Mouse (Mus musculus) 3T3-L1 (cell line): ENCODE measurements around the gene Slc35e1.

Experiments used
- DNase-seq: peaks from one replicate; pipeline ENCODE4 v3.0.0-alpha.2; 2015; ENCODE audit warnings: low read depth, low spot score

The Slc35e1 gene

DNA sequence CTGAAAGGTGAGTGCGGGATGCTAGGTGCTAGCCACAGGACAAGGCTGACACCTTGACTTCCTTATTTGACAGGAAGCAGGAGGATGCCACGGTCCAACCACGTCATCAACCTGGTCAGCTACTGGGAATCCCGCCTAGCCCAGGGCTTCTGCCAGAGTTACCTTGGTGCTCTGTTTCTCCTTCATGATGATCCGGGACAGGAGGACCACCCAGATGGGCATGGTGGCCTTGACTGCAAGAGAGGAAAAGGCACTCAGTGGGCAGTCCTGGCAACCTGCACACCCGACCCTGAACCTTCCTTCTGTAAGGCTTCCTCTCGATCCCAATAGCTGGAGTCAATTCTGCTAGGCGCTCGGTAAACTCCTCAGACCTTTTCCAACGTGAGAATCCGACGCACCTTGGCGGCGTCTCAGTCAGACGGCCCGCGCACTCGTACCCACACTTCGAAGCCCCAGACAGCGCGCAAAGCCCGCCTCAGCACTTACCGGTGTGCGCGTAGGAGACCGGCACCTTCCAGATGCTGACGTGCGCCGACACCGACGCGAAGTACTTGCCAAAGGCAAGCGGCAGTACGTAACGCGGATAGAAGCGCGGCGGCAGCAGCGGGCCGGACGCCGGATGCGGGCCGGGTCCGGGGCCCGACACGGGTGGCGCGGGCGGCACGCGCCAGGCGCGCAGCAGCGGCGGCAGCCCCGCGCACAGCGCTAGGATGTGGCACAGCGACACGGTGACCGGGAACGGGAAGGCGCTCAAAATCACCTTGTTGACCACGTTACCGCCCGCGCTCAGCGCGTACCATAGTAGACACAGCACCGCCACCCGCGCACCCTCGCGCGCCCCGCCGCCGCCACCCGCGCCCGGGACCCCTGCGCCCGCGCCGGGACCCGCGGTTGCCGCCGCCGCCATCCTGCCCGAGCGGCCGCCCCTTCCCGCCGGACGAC, at the start of gene Slc35e1:
TSS of gene Slc35e1 (minus strand) at position 935 of the 942 bp plus-strand sequence.
- DNase-seq: peak; percentile 69

DNA sequence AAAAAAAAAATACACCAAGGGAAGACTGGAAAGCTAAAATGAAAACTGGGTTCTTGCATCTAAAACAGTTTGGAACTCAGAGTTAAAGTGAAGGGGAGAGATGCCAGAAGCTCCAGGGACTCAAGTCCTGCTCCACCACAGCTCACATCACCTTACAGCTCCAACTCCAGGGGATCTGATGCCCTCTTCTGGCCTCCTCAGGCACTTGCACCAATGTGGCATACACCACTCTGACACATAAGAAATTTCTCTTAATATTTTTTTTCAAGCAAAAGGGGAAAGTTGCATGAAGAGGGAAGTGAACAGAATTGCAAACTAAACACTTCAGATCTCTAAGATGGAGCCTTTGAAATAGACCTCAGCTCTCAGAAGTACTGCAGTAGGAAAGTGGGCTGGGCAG, 46.8 kb upstream of the Slc35e1 start:
- peak; percentile 50 for DNase-seq

DNA sequence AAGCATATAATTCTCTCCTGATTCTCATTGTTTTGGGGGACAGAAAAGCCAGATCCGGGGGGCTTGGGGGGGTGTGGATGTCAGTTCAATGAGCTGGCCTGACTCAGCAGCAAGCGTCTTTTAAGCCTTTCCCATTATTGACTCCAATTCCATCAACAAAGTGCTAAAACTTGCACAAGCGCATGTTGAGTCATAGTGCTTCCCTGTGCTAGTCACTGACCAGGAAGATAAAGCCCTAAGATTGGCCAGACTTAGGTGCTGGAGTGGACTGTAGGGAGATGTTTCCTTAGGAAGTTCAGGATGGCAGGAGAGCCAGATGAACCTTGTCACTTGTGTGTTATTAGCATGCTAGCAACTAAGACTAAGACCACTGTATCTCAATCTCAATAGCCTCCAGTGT, 42.5 kb upstream of the Slc35e1 start:
- peak; percentile 55 for DNase-seq

DNA sequence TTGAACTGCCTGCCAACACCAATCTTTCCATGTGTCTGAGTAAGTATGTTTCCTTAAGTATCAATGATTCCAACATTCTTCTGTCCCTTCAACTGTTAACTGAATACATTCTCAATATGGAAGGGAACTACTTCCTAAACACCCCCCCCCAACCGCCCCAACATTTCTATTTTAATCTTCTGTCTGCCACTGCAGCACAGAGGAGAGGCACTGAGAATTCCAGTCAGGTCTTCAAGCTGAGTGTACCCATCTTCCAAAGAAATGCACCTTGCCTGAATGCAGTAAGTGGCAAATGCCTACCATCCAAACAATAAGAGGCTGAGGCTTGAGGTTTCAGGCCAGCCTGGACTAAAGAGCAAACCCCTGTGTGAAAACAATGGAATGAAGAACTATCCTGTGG, 39.7 kb upstream of the Slc35e1 start:
- no peak for DNase-seq

DNA sequence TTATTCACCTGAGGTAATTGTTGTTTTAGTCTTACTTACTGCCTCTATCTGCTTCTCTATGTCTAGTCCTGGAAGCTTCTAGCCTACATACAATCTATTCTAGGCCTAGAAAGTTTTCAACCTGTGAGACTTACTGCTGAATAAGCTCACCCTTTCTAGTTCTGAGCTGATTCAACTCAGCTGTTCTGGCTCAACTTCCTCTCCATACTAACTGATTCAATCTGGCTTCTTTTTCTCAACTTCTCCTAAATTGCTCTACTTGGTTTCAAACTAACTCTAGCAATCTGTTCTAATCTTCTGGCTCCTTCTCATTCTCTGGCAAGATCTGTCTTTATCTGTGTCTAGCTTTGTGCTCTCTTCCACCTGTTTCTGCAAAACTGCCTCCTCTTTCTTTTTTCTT, 29.5 kb upstream of the Slc35e1 start:
- DNase-seq: no peak

DNA sequence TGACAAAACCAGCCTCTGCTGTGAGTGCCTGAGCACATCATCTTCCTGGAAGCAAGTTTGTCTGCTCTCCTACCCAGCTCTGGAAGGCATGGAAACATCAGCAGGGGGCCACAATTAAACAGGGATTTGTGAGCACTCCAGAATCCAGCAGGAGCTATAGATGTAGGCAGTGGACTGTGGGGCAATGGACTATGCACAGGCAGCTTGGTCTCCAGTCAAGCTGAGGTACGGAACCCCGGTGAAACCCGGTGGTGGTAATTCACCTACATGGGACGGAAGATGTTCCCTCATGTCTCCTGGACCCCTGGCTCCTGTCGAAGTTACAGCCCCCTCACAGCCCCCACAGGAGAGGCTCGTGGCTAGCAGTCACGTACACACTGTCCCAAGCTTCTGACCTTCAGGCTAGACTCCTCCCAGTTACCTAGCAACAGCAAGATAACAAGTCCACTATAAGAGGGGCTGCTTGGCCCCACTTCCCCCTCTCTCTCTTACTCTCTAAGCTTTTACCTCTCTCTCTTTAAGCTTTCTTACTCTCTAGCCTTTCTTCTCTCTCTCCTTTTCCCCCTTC, 25.1 kb upstream of the Slc35e1 start:
- DNase-seq: no peak

DNA sequence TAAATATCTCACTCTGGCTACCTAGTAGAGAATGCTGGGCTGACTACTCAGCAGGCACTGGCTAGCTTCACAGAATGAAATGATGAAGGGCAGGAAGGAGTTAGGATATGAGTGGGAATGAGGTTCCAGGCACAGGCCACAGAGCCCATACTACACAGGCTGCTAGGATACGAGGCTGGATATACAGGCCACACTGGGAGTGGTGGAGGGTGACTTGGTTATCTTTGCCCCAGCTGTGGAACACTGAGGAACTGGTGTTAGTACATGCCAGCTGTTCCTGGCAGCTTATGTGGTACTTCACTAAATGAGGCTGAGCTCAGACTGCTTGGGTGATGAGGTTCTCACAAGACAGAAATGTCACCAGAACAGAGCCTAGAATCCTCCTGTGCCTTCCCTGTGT, 20.7 kb upstream of the Slc35e1 start:
- no peak for DNase-seq

DNA sequence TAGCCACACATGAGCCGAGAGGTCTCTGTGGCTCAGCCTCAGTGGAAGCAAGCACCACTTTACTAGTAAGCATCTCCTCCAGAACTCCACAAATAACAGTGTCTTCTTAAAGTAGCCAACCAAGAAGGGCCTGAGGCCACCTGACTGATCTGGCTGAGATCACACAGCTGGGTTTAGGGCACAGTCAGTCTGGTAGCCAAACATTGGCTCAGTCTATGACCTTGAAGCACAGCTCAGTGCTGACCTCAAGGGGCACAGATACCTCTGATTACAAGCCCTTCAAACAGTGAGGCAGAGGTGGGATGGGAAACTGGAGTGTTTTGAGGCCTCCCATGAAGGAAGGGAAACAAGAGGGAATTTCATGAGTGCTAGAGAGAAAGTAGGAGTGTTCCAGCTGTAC, 20.2 kb upstream of the Slc35e1 start:
- no peak for DNase-seq

DNA sequence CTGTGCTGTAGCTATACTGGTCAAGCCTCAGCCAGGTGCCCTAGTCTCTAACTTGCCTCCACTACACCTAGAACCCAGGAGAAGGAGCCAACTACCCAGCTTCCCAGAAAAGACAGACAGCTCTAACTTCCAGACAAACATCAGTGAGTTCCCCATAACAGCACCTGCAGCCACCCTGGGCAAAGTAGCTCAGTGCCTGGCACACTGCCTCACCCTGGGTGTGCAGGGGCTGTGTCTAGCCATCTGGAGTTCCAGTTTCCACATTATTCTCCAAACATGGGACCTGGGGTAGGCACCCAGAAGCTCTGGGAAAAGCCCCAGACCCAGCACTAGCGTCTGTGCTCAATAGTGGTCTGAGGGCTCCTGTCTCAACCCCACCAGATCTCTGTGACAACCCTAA, 15.1 kb upstream of the Slc35e1 start:
- DNase-seq: no peak

DNA sequence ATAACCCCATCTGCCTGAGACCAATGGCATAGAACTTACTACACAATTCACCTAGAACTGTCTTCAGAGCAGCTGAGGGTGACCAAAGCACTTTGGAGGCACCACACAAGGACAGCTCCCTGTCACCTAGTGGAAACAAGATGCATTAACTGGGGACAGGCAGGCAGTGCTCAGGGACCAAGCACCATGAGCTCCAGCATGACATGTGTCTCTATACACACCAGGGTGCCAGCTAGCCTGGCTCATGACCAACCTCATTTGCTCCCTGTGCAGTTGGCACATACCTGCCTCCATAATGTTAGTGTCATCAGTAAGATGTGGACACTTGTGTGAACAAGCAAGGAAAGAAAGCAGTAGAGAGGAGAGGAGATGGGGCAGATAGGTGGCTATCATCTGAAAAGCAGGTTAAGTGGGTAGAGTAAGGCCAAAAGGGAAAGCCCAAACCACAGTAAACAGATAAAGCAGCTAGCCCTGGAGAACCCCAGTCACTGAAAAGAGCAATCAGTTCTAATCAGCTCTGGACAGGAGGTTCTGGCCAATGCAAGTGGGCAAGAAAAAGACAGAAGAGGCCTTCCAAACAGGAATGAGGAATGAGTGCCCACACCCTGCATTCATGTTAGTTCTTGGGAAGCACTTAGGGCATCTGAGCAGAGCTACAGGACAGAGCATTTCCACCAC, 12.4 kb upstream of the Slc35e1 start:
- DNase-seq: no peak

DNA sequence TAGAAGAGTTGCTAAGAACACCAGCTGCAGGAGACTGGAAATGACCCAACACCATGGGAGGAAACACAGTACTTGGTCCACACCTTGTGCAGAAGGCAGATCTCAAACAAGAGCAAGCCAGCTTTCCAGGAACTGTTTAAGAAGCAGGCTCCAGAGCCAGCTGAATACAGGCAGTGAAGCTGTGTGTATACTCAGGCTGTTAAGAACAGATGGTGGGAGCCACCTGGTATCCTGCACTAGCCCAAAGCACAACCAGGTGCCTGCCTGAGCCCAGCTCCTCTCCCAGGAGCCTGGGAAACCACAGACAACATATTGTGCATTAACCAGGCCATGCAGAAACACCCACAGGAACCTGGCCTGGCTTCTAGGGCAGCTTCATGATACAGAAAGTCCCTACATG, 11.7 kb upstream of the Slc35e1 start:
- DNase-seq: no peak

DNA sequence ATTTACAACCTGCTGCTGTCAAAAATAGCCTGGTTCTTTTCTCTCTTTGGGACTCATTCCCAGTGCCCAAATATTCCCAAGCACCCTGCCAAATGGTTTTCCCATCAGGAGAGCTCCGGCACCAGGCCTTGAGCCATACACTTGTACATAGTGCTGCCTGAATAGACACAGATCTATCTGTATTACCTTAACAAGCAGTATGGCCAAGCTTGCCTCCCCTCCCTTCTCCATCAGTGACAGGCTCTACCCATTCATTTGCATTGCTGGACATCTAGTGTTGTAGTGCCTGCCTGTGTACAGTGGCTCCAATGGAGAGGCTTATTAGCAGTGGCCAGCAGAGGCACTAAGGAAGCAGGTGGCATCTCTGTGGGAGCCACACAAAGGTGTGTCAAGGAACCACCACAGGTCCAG, 8.1 kb upstream of the Slc35e1 start:
- DNase-seq: no peak

DNA sequence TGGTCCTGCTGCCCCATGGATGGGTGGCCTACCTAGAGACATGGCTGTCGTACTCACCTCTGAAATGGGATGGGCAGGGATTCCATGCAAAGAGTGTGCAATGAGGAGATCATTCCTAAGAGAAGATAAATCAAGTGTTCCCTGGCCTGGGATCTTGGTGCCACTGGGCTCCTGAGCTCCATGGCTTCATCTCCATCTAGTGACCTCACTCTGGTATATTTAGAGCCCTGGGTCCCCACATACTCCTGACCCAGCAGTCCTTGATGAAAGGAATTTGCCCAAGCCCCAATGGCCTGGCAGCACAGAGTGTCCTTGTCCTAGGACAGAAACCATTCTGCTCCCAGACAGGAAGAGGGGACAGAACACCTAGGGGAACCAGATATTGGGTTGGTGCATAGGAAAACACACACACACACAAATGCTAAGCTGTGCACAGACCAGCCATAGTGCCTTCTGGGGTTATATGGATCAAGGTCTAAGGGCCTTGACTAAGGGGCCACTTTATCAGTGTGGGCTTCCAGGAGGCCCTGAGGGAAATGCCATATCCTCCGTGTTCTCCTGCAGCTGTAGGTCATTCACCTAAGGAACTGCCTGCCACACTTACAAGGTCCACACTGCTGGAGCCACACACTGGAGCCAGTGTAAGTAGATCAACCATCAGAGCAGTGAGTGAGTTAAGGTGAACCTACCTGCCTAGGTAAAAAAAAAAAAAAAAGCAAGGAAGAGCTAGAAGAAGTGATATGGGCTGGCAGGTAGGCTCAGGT, 7.3 kb upstream of the Slc35e1 start:
- no peak for DNase-seq

DNA sequence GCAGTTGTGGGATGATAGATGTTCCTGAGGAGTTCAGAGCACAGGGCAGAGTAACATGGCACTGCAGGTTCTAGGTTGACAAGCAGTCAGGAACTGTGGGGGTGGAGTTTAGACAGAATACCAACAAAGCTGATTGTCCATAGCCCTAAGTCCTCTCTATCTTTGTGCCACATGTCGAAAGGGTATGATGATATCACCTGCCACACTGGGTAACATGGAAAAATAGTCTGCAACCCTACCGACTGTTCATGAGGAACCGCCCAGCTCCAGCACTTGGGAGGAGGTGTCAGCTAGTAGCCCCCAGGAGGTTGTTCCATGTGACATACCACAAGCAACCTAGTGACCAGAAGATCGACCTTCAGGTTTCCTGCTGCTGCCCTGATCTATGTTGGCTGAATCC, 6.1 kb upstream of the Slc35e1 start:
- no peak for DNase-seq

DNA sequence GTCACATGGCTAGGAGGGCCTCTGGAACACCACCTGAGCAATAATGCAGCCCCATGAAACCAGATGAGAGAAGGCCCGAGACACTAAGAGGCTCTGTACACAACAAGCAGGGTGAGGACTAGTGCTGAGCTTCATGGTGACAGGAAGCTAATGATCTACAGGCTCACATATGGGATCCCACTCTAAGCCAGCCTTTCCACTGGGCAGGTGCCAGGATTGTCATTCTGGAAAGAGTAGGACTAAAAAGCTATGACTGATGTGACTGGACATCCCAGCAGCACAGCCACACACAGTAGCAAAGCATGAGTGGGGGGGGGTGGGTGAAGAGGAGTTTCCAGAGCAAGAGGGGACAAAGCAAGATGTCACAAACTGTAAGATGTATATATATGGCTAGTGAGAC, 5.5 kb upstream of the Slc35e1 start:
- DNase-seq: no peak

DNA sequence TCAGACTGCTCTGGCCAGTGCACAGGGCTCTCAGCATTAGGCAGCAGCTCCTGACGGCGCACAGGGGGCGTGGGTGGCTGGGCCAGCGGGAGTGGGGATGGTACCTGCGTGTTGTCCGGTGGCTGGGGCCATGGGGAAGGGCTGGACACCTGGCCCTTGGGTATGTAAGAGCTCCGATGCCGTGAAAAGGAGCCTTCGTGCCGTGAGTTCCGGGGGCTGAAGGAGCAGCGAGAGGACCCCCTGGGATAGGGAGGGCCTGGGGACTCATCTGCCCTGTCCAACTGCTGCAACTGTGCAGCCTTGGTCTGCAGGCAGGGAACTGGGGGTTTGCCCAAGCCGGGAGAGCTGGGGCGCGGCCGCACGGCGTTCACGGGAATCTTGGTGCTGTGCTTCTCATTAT, 3.8 kb upstream of the Slc35e1 start:
- DNase-seq: no peak

DNA sequence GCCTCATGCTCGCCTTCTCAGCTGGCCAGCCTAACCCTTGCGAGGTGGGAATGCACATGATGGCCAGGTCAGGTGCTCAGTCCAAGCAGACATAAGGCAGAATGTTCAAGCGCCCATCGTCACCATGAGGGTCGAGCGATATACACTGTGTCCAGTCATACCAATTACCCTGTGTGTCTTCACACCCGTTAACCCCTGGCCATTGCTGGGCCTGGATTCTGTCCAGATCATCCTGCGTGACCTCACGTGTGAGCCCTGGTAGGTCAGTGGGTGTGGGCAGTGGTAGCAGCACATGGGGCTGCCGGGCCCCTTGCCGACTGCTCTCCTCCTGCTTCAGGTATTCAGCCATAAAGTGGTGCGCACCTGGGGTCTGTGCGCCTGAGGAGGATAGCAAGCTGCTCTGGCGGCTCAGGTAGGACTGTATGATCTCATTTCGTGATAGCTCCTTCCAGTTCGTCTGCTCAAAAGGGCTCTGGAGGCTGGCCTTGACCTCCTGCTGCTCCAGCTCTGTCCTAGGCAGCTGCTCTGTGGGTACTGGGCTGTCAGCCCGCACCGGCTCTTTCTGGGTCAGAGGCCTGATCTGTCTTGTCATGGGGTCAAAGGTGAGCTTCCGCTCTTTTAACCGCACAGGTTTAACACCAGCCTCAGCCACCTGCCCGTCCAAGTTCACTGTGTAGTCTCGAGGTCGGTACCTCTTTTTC, 3.1 kb upstream of the Slc35e1 start:
- DNase-seq: no peak

DNA sequence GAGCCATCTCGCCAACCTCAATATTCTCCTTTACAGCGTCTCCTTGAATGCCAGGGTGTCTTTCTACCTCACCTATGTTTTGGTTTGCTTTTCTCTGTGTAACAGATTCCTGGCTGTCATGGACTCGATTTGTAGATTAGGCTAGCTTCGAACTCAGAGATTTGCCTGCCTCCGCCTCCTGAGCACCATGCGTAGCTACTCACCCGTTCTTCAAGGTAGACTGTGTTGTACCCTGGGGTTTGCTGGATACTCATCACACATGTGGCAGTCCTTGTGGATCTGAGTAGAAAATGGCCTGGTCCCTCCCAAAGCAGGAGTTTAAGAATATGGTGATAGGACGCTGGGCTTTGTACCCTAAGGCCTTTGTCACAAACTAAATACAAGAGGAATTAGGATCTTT, 967 bp upstream of the Slc35e1 start:
- DNase-seq: peak; percentile 55

DNA sequence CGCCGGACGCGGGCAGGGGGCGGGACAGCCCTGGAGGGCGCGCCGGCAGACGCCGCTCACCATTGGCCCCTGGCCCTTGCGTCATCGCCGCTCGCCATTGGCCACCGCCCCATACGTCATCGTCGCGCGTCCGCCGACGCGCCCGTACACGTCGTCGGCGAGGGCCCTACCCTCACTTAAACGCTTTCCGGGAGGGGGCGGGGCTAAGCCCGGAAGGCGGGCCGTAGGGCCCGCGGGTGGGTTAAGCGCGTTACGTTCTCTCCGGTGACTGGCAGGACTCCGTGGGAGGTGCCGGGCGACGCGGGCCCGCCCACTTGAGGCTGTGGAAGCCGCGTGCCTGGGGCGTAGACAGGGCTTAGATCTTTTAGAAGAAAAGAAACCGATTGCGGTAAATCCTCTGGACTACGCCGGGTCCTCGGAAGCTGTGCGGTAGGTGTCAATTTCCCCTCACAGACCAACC, 238 bp upstream of the Slc35e1 start:
- DNase-seq: peak; percentile 99

DNA sequence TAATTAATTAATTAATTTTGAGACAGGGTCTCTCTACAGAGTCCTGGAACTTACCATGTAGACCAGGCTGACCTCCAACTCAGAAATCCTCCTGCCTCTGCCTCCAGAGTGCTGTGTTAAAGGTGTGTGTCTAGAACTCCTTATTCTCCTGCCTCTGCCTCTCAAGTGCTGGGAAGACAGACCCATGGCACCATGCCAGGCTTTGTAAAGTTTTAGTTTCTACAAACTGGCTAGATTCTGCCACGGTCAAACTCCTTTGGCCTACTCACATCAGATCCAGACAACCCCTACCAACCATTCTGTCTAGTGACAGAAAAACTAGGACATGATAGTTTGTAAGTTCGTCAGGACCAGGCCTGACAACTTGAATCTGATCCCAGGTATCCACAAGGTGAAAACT, 1.4 kb downstream of the Slc35e1 start:
- DNase-seq: peak; percentile 57

DNA sequence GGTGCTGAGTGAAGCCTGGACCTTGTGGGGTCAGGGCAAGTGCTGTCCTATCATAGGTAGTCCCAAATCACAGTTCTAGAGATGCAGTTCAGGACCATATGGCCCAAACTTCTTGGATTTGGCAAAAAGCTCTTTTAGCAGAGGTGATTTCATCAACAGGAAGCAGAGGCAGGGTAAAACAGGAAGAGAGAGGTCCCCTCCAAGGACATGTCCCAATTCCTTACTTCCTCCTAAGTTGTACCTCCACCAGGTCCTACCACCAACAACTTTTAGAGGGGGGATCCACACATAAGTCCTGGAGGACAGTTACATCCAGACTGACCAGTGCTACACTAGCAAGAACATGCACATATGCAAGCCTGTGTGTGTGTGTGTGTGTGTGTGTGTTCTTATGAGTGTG, 5.4 kb downstream of the Slc35e1 start:
- DNase-seq: no peak
